Mouse (Mus musculus): ENCODE measurements around the gene Zfp143. TPM values are rescaled to one million over a fixed set of nuclear protein-coding genes. Genes with fewer than 3 reads are reported as not detected.
"Not testable (repeated sequence)": the region's sequence is repeated elsewhere in the genome, so short reads cannot be mapped to it uniquely, and the experiment has no call there.

The Zfp143 gene
- polyA plus RNA-seq, 1 experiment from 2014 or later: 22.3 TPM

GRCm38 (mm10) chr7:110122565-110123422 lies 61.8 kb downstream of the Zfp143 start:
- peak; percentile 13 for ATAC-seq (ENCODE audit: low FRiP score, low TSS enrichment)
- Histone ChIP-seq H3K4me2 (replicated peaks; ENCODE audit: low read depth, low read length) (peak overlapping the region; percentile 74), H3K9ac (replicated peaks; ENCODE audit: low read length) (peak overlapping the region; percentile 81), H3K4me1 (ENCODE audit: insufficient read depth, low read length) (peaks cover 20% of the 10 kb centered on the region), H3K4me3 (ENCODE audit: low read length) (peak overlapping the region; percentile 84), H3K9me3 (ENCODE audit: low read length) (no peaks in the 10 kb centered on the region), H3K36me3 (ENCODE audit: insufficient read depth, low read length) (peaks cover 11% of the 10 kb centered on the region; the same call in 1 of the 2 replicates), H3K27ac (ENCODE audit: low read length) (peak overlapping the region; percentile 87), H3K27me3 (ENCODE audit: insufficient read depth, low read length) (no peaks in the 10 kb centered on the region)
- WGBS: under 1% methylated on average over 71 of the region's 74 CpGs

DNA sequence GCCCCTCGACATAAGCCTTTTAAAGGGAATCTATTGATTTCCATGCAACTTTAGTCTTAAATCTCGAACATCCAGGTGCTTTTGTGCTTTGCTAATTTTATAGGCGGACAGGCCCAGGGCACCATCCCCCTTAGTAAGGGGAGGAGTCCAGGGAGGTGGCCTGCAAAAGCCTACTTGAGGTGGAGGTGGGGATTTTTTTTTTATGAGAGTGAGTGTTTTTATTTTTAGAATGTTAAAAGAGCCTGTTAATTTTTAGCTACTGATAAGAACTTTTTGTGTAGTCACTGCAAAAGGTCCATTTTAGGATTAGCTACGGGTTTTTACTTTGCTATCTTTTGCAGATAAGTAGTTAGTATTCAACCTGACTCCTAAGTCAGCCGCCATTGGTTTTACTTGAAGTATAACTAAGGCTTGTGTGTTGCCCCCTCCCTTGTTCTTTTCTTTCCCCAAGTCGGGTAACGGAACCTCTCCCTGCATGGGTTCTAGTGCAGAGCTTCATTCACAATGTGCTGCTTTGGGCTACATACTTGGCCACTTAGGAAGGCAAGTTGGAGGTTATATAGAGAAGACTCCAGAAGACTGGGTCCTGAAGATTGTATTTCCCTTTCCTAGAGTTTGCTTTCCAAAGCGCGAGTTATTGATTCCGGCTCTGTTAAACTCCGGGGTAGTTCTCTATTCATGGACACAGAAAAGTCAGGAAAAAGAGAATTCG lies 63.0 kb downstream of the Zfp143 start:
- no peaks in the 10 kb centered on the region for H3K9me3 ChIP-seq (ENCODE audit: low read length)
- H3K27ac ChIP-seq (ENCODE audit: low read length): peak overlapping the region; percentile 87; the same call in 1 of the 2 replicates
- H3K27me3 ChIP-seq (ENCODE audit: insufficient read depth, low read length): no peaks in the 10 kb centered on the region
- no peak for ATAC-seq (ENCODE audit: low FRiP score, low TSS enrichment)
- peak overlapping the region; percentile 81 for H3K9ac ChIP-seq (replicated peaks; ENCODE audit: low read length)
- WGBS: 33% methylated on average over 12 of the region's 12 CpGs
- peak overlapping the region; percentile 74 for H3K4me2 ChIP-seq (replicated peaks; ENCODE audit: low read depth, low read length)
- H3K4me3 ChIP-seq (ENCODE audit: low read length): peak overlapping the region; percentile 84
- peaks cover 20% of the 10 kb centered on the region for H3K4me1 ChIP-seq (ENCODE audit: insufficient read depth, low read length)
- H3K36me3 ChIP-seq (ENCODE audit: insufficient read depth, low read length): peaks cover 21% of the 10 kb centered on the region

DNA sequence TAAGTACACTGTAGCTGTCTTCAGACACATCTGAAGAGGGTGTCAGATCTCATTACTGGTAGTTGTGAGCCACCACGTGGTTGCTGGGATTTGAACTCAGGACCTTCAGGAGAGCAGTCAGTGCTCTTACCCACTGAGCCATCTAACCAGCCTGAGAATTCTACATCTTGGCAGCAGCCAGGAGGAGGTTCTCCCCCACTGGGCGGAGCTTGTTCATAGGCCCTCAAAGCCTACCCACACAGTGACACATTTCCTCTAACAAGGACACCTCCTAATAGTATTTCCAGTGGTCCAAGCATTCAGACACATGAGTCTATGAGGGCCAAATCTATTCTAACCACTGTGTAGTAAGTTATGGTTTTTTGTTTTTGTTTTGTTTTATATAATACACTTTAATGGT lies 67.5 kb downstream of the Zfp143 start:
- H3K9ac ChIP-seq (replicated peaks; ENCODE audit: low read length): no peak overlapping the region
- no peak overlapping the region for H3K4me2 ChIP-seq (replicated peaks; ENCODE audit: low read depth, low read length)
- 87% methylated on average over 2 of the region's 2 CpGs for WGBS
- H3K27me3 ChIP-seq (ENCODE audit: insufficient read depth, low read length): no peaks in the 10 kb centered on the region
- no peak for ATAC-seq (ENCODE audit: low FRiP score, low TSS enrichment)
- no peaks in the 10 kb centered on the region for H3K9me3 ChIP-seq (ENCODE audit: low read length)
- H3K4me3 ChIP-seq (ENCODE audit: low read length): no peak overlapping the region
- peaks cover 50% of the 10 kb centered on the region for H3K36me3 ChIP-seq (ENCODE audit: insufficient read depth, low read length)
- no peak overlapping the region for H3K27ac ChIP-seq (ENCODE audit: low read length)
- H3K4me1 ChIP-seq (ENCODE audit: insufficient read depth, low read length): peaks cover 19% of the 10 kb centered on the region

DNA sequence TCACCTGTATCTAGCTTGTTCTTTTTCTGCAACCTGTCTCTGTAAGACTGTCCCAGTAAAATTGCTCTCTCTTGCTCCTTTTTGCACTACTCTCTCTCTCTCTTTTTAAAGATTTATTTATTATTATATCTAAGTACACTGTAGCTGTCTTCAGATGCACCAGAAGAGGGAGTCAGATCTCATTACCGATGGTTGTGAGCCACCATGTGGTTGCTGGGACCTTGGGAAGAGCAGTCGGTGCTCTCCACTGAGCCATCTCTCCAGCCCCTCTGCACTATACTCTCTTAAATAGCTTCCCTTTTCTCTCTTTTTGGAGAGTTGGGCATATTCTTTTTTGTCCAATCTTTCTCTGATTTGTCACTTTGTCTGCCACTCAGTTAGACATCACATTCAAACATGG lies 71.3 kb downstream of the Zfp143 start:
- not testable (repeated sequence) for H3K4me1 ChIP-seq (ENCODE audit: insufficient read depth, low read length); H3K4me3 ChIP-seq (ENCODE audit: low read length); H3K9ac ChIP-seq (replicated peaks; ENCODE audit: low read length); H3K27ac ChIP-seq (ENCODE audit: low read length); H3K9me3 ChIP-seq (ENCODE audit: low read length); H3K4me2 ChIP-seq (replicated peaks; ENCODE audit: low read depth, low read length); H3K27me3 ChIP-seq (ENCODE audit: insufficient read depth, low read length); ATAC-seq (ENCODE audit: low FRiP score, low TSS enrichment)
- H3K36me3 ChIP-seq (ENCODE audit: insufficient read depth, low read length): peaks cover 72% of the 10 kb centered on the region
- 76% methylated on average over 2 of the region's 2 CpGs for WGBS

GRCm38 (mm10) chr7:110133988-110134387 lies 73.0 kb downstream of the Zfp143 start:
- 86% methylated on average over 5 of the region's 5 CpGs for WGBS
- Histone ChIP-seq H3K9me3 (ENCODE audit: low read length) (no peaks in the 10 kb centered on the region), H3K27ac (ENCODE audit: low read length) (no peak overlapping the region), H3K9ac (replicated peaks; ENCODE audit: low read length) (no peak overlapping the region), H3K4me1 (ENCODE audit: insufficient read depth, low read length) (no peaks in the 10 kb centered on the region), H3K36me3 (ENCODE audit: insufficient read depth, low read length) (peaks cover 73% of the 10 kb centered on the region), H3K27me3 (ENCODE audit: insufficient read depth, low read length) (no peaks in the 10 kb centered on the region), H3K4me3 (ENCODE audit: low read length) (no peak overlapping the region), H3K4me2 (replicated peaks; ENCODE audit: low read depth, low read length) (no peak overlapping the region)
- ATAC-seq (ENCODE audit: low FRiP score, low TSS enrichment): no peak

DNA sequence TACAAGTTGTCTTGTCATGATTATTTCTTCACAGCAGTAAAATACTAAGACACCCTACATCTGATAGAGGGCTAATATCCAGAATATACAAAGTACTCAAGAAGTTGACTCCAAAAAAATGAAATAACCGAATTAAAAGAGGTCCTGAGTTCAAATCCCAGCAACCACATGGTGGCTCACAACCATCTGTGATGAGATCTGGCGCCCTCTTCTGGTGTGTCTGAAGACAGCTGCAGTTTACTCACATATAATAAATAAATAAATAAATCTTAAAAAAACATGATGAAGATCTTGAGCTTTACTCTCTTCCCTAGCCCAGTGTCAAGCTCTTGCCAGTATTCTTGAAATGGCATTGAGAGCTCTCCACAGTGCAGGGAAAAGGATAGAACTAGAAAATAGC lies 77.5 kb downstream of the Zfp143 start:
- no peaks in the 10 kb centered on the region for H3K27me3 ChIP-seq (ENCODE audit: insufficient read depth, low read length)
- no peak overlapping the region for H3K27ac ChIP-seq (ENCODE audit: low read length)
- ATAC-seq (ENCODE audit: low FRiP score, low TSS enrichment): no peak
- H3K9ac ChIP-seq (replicated peaks; ENCODE audit: low read length): no peak overlapping the region
- 89% methylated on average over 2 of the region's 2 CpGs for WGBS
- H3K4me2 ChIP-seq (replicated peaks; ENCODE audit: low read depth, low read length): no peak overlapping the region
- H3K4me1 ChIP-seq (ENCODE audit: insufficient read depth, low read length): no peaks in the 10 kb centered on the region
- no peak overlapping the region for H3K4me3 ChIP-seq (ENCODE audit: low read length)
- H3K9me3 ChIP-seq (ENCODE audit: low read length): no peaks in the 10 kb centered on the region
- peaks cover 75% of the 10 kb centered on the region for H3K36me3 ChIP-seq (ENCODE audit: insufficient read depth, low read length)

DNA sequence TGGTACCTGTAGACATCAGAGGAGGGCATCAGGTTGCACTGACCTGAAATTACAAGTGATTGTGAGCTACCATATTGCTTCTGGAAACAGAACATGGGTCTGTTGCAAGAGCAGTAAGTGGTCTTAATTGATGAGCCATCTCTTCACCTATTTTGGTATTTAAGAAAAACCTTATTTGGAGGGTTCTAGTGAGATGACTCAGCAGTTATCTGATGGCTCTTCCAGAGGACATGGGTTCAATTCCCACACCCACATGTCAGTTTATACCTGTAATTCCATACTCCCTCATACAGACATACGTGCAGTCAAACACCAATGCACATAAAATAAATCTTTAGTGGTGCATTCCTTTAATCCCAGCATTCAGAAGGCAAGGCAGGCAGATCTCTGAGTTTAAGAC lies 82.8 kb downstream of the Zfp143 start:
- Histone ChIP-seq H3K27me3 (ENCODE audit: insufficient read depth, low read length) (no peaks in the 10 kb centered on the region), H3K4me2 (replicated peaks; ENCODE audit: low read depth, low read length) (no peak overlapping the region), H3K4me3 (ENCODE audit: low read length) (no peak overlapping the region), H3K9me3 (ENCODE audit: low read length) (no peaks in the 10 kb centered on the region), H3K4me1 (ENCODE audit: insufficient read depth, low read length) (no peaks in the 10 kb centered on the region), H3K36me3 (ENCODE audit: insufficient read depth, low read length) (peaks cover 40% of the 10 kb centered on the region), H3K9ac (replicated peaks; ENCODE audit: low read length) (no peak overlapping the region), H3K27ac (ENCODE audit: low read length) (no peak overlapping the region)
- WGBS: 89% methylated on average over 1 of the region's 1 CpGs
- ATAC-seq (ENCODE audit: low FRiP score, low TSS enrichment): no peak

Other genes starting within 250 kb of the Zfp143 start
- 1.7 and 1.8 TPM in 2 replicates for gene Scube2, start 195.5 kb upstream of the Zfp143 start, polyA plus RNA-seq (2015; fragmentation: Nextera tagmentation; extraction: Ambion mirVana)
- gene Dennd5a, start 100.7 kb upstream of the Zfp143 start, polyA plus RNA-seq (2015; fragmentation: Nextera tagmentation; extraction: Ambion mirVana): 30.9 and 31.3 TPM in 2 replicates
- gene Tmem41b, start 74.3 kb upstream of the Zfp143 start, polyA plus RNA-seq (2015; fragmentation: Nextera tagmentation; extraction: Ambion mirVana): 65.8 and 68.6 TPM in 2 replicates
- 58.0 and 59.5 TPM in 2 replicates for gene Ipo7, start 42.9 kb upstream of the Zfp143 start, polyA plus RNA-seq (2015; fragmentation: Nextera tagmentation; extraction: Ambion mirVana)
- 20.6 TPM in 2 replicates for gene Wee1, start 60.8 kb downstream of the Zfp143 start, polyA plus RNA-seq (2015; fragmentation: Nextera tagmentation; extraction: Ambion mirVana)
- 32.1 and 34.2 TPM in 2 replicates for gene Swap70, start 160.5 kb downstream of the Zfp143 start, polyA plus RNA-seq (2015; fragmentation: Nextera tagmentation; extraction: Ambion mirVana)